Mouse (Mus musculus): ENCODE measurements at regions not wholly inside any gene's neighbourhood (a gene's known extent, or its start where the extent isn't known, plus 50 kb on each side); places are given as distances from the start of the nearest gene placed in this dataset.

DNA sequence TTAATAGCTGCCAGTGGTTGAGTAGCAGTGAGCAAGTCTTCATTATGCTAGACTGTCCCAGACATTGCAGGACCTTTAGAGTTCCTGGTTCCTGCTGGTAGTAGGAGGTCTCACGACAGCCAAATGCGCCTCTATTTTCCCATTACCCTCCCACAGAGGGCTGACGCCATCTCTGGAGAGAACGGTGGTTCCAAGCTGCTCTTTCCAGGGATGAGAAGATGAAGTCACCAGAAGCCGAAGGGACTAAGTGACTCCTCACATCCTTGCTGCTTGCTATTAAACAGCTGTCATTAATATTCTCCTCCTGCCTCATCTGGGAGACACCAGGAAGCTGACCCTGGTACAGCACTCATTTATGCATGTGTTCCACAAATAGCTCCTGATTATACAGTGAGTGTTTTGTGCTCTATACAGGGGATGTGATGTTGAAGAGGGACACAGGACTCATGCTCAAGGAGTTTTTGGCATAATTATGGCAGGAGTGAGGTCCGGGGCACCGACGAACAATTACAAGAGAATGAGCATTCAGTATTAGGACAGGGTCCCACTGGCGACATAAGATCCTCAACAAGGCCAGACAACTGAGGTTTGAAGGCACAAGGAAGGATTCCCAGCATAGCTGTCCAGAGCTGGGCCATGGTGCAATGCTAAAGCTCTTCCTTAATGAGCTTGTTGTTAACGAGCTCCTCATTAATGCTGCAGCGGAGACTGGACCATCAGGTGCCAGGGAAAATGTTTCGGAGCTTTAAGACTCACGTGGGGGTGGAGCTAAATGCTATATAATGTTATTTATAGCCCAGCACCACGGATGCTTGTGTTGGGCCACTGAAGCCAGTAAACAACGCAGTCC lies 145.6 kb downstream of the Kit start:
- Histone ChIP-seq H3K9ac (no peak overlapping the region), H3K4me2 (no peak overlapping the region), H3K9me3 (no peaks in the 10 kb centered on the region), H3K27me3 (no peaks in the 10 kb centered on the region), H3K4me3 (no peak overlapping the region), H3K27ac (replicated peaks) (no peak overlapping the region), H3K36me3 (no peaks in the 10 kb centered on the region), H3K4me1 (replicated peaks) (peaks cover 15% of the 10 kb centered on the region)
- peak; percentile 35; the same call in 1 of the 2 replicates for ATAC-seq (ENCODE audit: low FRiP score, low read depth)
- WGBS, result 55% methylated on average over 15 of the region's 15 CpGs

DNA sequence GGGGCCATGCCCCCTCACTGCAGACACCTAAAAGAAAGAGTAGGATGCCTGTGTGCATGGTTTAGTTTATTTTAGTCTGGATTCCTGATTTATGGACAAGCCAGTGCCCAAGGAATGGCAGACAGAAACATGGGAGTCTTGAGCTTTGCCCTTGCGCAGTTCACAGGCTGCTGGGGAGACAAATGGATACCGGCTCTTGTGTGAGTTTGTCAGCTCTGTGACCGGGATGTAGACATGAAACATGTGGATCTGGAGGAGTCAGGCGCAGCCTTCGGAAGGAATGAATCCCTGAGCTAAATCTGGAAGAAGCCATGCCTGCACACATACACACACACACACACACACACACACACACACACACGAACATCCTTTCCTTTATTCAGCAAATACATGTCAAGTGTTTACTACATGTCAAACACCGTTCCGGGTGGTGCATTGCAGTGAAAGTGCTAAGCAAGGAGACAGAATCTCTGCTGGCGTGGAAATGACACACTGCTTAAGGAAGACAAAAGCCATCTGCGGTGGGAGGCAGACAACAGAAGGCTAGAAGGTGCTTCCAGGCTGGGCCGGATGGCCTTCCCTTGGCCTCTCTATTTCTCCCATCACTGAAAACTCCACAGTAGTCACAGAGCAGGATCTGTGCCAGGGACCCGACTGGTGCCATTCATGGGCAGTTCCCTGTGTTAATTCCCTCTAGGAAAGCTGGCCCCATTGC lies 144.0 kb downstream of the Kit start:
- Histone ChIP-seq H3K4me3 (no peak overlapping the region), H3K9ac (no peak overlapping the region), H3K27ac (replicated peaks) (peak overlapping the region; percentile 34; the same call in 1 of the 2 replicates), H3K36me3 (no peaks in the 10 kb centered on the region), H3K4me1 (replicated peaks) (peaks cover 15% of the 10 kb centered on the region), H3K9me3 (no peaks in the 10 kb centered on the region), H3K27me3 (no peaks in the 10 kb centered on the region), H3K4me2 (no peak overlapping the region)
- 62% methylated on average over 12 of the region's 12 CpGs for WGBS
- peak; percentile 40; the same call in 1 of the 2 replicates for ATAC-seq (ENCODE audit: low FRiP score, low read depth)

Measured in hindbrain, embryonic 15.5 days (tissue).